Mouse (Mus musculus) fibroblast of lung, adult 2 months (primary cell): Measurements from ENCODE around the gene Sh3kbp1.

ENCODE experiments used
- DNase-seq: peaks from one replicate; pipeline ENCODE4 v3.0.0-alpha.2; 2011; ENCODE audit warnings: low read depth

Sh3kbp1 gene

DNA sequence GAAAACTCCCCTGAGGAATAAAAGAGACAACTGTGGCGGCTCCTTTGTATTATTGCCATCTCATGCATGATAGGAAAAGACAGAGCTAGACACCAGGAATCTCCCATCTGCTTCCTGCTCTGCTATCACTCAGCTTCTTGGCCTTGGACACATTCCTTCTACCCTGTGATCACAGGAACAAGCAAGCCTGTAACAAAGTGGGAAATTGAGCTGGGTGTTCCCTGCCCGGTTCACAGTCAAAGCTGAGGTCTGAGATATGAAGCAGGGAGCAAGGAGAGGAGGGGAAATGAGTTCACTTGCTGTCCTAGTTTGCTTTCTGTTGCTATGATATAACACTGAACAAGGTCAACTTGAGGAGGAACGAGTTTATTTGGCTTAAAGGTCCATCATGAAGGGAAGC lies 301.8 kb downstream of the Sh3kbp1 start:
- no peak for DNase-seq

DNA sequence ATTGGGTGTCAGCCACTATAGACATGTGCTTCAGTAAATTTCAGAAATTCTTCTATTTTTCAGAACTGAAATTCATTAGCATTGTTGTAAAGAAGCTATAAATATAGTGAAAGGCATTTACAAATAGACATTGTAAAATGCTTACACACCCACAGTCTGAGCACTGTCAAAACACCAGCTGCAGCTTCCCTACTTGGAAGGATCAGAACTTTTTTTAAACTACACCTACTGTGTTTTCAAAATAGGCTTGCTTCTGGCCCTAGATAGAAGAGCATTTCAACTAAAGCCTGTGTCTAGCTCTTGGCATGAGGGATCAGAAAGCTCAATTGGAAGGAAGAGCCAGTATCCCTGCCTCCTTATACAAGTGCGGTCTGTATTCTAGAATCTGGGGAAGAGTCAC lies 305.0 kb downstream of the Sh3kbp1 start:
- no peak for DNase-seq

DNA sequence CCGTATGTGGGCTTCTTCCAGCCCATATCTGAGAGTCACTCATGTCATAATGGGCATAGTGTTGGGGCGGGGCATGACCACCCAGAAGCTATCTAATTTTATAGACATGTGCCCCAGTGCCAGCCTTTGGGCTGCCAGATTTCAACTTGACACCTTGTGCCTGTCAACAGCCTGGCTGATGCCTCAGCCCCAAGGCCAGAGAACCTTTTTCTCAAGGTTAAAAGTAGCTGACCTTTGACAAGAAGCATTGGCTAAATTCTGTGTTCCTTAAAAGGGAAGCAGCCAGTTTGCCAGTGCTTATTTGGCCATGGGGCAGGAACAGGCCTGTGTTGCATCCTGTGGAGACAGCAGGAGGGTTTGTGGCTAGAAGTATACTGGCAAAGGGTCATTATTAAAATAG lies 315.5 kb downstream of the Sh3kbp1 start:
- no peak for DNase-seq

DNA sequence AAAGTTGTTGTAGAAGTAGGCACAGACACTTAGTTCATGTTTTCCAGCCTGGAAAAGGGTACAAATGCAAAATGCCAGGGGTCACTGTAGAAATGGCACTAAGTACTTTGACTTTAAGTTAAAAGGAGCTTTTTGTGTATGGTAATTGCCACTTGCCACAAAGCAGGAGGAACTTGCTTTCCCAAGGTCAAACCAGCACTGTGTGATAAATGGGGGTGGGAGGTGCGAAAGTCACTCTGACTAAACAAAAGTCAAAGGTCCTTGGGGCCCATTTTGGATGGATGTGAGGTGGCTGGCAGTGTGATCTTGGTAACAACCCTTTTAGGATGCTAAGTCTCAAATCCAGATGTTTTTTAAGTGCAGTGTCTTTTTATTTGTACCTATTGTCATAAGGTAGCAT lies 316.5 kb downstream of the Sh3kbp1 start:
- DNase-seq, result no peak

DNA sequence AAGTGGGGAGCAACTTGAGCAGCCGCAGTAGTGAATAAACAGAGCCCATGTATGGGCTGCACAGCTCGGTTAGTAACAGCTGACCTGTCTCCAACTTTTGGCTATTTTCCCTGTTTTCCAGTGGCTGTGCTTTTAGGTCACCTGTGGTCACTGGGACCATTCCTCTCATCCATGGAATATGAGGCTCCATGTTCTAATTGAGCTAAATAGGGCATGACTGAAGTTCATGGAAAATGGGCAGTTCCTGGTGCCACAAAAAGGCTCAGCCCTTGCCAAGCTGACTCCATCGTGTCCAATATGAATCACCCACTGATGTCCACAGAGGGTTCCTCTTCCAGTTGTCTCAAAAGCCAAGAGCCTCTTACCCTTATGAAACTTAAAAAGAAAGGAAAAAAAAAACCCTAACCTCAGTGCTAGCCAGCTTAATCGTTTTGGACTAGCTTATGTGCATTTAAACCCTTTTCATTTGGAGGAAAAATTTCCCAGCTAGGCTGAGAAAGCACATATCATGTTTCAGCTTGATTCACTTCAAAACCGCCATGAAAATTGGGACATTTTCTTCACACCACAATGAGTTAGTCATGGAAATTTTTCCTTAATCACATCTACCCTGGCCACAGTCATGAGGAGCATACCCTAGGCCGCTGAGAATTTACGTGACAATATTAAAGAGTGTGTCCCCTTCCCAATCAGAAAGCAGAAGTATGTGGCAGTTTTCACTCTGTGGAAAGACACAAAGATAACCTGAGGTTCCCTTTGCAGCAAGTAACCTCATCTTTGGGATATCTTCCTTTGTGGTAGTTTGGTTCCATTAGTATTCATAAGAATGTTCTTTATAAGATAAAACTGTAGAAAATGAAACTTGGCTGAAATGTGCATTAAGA lies 326.7 kb downstream of the Sh3kbp1 start:
- peak; percentile 73 for DNase-seq

DNA sequence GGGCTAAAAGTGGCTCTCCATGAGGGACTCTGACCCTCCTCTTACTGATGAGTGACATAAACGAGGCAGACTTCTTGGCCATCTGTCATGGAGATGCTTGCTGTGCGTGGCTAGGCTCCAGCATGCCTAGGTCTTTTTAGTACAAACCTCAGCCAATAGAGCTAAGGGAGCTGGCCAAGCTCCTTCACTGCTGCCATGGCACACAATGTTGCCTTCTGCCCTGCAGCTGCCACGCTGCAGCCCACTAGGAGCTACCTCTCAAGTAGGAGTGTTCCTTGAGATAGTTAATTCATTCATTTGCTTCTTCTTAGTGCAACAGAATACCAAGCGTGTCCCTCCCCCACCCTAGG lies 327.3 kb downstream of the Sh3kbp1 start:
- peak; percentile 21 for DNase-seq

DNA sequence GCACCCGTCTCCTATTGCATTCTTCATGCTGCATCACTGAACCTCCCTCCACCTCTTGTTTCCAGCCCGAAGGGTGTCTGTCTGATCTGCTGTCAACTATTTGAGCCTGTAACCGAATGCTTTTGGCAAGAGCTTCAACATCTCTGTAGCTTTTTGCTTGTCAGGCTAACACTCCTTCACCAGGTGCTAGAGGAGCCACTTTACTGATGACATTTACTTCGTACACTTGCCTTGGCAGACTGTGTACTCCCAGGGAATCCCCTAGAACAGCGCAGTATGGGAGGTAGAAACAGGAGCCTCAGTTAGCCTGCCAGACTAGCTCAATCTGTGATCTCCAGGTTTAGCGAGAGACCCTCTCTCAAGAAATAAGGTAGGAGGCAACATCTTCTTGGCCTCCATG lies 328.4 kb downstream of the Sh3kbp1 start:
- no peak for DNase-seq

DNA sequence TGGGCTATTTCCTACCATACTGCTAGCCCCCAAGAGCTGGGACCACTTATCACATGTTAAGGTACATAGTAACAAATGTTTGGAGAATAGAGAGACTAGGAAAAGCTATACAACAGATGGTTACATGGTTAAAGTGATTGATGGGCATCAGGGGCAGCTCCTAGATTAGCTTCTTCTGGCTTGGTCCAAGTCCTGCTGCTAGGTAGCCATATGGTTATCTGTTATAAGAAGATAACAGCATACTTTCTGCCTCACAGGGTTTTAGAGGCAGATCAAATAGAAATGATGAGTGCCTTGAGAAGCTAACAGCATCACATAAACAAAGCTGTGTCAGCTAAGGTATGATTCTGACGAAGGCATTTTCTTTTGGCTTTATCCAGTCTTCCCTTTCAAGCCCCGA lies 334.3 kb downstream of the Sh3kbp1 start:
- DNase-seq, result no peak

DNA sequence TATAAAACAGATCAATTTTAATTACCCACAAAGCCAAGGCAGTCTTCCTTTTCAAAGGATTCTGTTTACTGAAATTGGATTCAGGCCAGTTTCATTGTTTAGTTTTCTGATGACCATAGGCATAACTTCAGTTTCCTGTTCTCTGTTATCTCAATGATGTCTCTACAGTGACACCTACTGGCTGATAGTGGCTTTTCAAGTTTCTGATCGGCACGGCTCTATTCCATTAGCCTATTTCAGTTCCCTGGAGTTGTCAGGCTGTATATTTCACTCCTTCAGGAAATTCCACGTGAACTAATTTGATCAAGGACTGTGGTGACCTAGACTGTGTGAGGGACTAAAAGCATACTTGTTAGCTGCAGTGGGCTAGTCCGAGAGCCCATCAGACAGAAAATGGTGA lies 336.2 kb downstream of the Sh3kbp1 start:
- no peak for DNase-seq

DNA sequence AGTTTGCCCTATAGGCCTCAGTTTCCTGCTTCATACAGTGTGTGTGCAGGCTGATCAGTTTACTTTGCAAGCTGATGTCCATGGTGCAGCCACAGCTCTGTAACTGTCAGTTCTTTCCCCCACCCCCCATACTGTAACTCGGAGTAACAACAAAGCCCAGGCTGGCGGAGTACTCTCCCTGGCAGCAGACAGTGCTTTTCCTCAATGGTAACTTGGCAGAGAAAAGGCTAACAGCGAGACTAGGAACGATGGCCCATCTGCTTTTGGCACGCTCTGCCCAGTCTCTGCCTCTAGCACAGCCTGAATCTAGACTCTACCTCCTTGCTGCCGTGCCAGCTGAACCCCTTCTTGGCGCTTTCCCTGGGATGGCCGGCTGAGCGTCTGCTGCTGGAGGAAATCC lies 336.9 kb downstream of the Sh3kbp1 start:
- DNase-seq, result no peak

DNA sequence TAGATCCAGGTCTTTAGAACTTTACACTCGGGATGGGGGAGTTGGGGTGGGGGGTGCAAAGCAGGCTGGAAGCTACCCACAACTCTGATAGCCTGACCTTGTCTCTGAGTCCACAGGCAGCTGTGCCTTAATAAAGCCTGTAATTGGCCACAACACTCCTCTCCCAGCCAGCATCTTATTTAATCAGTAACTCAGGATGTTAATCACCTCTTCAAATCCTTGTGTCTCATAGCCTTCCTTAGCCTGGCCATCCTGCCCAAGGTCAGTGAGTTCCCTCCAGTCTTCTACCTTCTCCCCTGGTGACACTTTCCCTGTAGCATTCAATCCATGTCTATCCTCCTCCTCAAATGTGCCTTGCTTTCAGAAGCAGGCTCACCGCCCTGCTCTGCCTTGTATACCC lies 342.0 kb downstream of the Sh3kbp1 start:
- DNase-seq, result no peak

DNA sequence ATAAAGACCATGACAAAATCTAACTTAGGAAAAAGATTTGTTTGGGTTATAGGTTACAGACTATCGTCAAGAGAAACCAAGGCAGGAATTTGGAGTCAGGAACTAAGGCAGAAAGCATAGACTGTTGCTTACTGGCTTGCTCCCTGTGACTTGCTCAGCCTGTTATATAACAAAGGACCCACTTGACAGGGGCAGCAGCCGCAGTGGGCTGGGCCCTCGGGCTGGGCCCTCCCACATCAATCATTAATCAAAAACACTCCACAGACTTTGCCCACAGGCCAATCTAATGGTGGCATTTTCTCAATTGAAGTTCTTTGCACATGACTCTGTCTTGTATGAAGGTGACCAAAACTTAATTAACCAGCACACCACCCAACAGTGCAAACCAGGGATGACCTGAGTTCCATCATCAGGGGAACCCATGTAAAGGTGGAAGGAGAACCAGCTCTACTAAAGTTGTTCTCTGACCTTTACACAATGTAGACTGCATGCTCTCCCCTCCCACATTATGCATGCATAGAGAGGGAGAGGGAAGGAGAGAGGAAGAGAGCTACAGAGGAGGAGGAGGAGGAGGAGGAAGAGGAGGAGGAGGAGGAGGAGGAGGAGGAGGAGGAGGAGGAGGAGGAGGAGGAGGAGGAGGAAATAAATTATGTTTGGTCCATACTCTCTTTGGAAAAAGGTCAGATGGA lies 344.2 kb downstream of the Sh3kbp1 start:
- DNase-seq, result no peak

DNA sequence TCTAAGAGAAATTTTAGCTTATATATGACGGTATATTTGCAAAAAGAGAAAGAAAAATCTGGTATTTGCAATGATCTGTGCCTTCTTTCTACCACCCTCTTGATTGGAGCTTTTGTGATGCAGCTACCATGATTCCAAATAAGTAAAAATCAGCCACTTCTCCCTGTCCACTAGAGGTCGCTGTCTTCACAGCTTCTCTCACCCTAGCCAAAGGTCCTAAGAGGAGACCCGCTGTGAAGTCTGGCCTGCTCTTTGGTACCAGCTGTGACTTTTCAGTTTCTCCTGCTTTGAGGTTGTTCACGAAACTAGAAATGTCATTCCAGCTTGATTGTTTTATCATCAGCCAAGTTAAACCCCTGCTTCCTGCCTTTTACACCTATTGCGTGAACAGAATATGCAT lies 346.7 kb downstream of the Sh3kbp1 start:
- no peak for DNase-seq

DNA sequence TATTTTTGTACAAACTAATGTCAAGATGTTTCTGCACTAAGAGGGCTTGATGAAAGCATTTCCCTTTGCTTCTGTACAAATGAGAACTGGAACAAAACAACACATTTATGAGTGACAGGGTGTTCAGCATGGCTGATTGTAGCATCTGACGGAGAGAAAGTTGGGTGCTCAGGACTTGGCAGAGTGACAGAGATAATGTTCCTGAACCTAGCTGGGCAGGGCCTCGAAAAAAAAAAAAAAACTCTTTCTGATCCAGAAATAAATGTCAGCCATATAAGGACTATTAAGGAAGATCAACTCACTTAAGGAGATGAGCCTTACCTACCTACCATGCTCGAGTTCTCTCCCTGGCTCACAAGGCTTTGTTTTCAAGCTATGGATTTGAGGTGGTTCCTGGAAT lies 349.2 kb downstream of the Sh3kbp1 start:
- no peak for DNase-seq

DNA sequence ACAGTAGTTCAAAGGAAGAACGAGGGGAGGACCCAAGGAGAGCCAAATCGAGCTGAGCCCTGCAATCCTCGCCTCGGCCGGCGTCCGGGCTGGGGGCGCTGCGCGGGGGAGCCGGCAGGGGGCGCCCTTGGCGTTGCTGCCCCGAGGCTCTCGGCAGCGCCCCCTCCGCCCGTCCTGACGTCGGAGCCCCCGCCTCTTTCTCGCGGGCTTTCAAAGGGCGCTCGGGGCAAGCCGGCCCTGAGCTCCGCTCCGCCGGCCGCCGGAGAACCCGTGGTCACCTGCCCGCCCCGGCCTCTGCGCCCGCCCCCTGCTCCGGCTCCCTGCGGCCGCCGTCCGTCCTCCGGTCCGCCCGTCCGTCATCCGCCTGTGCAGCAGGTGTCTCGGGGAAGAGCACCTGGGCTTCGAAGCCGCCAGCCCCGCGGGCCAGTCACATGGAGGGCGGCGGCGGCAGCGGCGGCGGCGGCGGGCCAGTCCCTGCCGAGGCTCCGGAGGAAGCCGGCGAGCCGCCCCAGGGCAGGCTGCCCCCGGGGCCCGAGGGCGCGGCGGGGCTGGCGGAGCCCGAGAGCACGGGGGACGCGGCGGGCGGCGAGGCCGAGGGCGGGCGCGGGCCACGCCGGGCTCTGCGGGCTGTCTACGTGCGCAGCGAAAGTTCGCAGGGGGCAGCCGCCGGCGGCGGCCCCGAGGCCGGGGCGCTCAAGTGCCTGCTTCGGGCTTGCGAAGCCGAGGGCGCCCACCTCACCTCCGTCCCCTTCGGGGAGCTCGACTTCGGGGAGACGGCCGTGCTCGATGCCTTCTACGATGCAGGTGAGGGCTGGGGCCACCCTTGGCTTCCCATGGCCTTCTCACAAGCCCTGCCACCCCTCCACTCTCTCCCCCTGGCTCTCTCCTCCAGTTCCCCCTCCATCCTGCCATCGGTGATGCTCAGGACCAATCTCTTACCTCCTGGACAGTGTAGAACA lies 361.2 kb downstream of the Sh3kbp1 start, which contains the start of gene Map3k15:
Gene Map3k15, plus strand, starts transcription at position 432 of the 959 bp plus-strand sequence.
- DNase-seq, result peak; percentile 4

DNA sequence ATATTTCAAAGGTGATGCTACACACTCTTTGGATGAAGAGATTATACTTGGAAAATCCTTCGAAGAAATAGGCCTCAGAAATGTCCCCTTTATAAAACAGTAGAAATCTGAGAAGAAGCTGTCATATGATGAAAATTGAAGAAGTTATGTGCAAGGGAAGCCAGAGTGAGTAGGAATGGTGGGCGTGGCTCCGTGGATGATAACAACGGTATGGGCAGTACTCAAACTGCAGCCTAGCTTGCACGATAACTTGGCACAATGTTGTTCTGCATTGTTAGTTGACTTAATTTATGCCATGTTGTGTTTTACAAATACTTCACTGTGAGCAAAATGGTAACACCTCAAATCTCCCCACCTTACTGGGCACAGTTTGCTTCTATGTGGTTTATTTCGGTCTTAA lies 368.7 kb downstream of the Sh3kbp1 start:
- DNase-seq, result no peak
